Mouse (Mus musculus): ENCODE results near the gene Rint1. TPM values are rescaled to one million over a fixed set of nuclear protein-coding genes. Genes with fewer than 3 reads are reported as not detected.

The Rint1 gene
- polyA plus RNA-seq, 1 experiment from 2014 or later, result 31.1 TPM

- DNase-seq (ENCODE audit: low spot score) (no peak), ATAC-seq (replicated peaks; ENCODE audit: low FRiP score, low TSS enrichment, low read depth) (no peak)
- no peaks in the 10 kb centered on the region for H3K27me3 ChIP-seq (replicated peaks; ENCODE audit: control insufficient read depth, insufficient read depth, low read length)
- H3K27ac ChIP-seq (ENCODE audit: low read depth), result no peak overlapping the region
- peaks cover 71% of the 10 kb centered on the region for H3K36me3 ChIP-seq (ENCODE audit: control insufficient read depth, insufficient read depth, low read length)
- H3K9me3 ChIP-seq (ENCODE audit: control insufficient read depth, low read length), result no peaks in the 10 kb centered on the region
- H3K9ac ChIP-seq (ENCODE audit: low read length), result no peak overlapping the region
- no peak overlapping the region for H3K4me2 ChIP-seq (ENCODE audit: low read length)
- H3K4me3 ChIP-seq (ENCODE audit: low read depth, low read length), result no peak overlapping the region
- H3K4me1 ChIP-seq (replicated peaks; ENCODE audit: control insufficient read depth, insufficient read depth, low read length), result peaks cover 2% of the 10 kb centered on the region; the same call in 1 of the 2 replicates
Observed at GRCm38 (mm10) chr5:23857189-23857588, 69.7 kb downstream of the Rint1 start.

GRCm38 (mm10) chr5:23858001-23858400 lies 70.5 kb downstream of the Rint1 start:
- Histone ChIP-seq H3K4me2 (ENCODE audit: low read length) (no peak overlapping the region), H3K36me3 (ENCODE audit: control insufficient read depth, insufficient read depth, low read length) (peaks cover 63% of the 10 kb centered on the region), H3K9ac (ENCODE audit: low read length) (no peak overlapping the region), H3K9me3 (ENCODE audit: control insufficient read depth, low read length) (no peaks in the 10 kb centered on the region), H3K4me3 (ENCODE audit: low read depth, low read length) (no peak overlapping the region), H3K27ac (ENCODE audit: low read depth) (no peak overlapping the region), H3K4me1 (replicated peaks; ENCODE audit: control insufficient read depth, insufficient read depth, low read length) (peaks cover 8% of the 10 kb centered on the region; the same call in 1 of the 2 replicates), H3K27me3 (replicated peaks; ENCODE audit: control insufficient read depth, insufficient read depth, low read length) (no peaks in the 10 kb centered on the region)
- DNase-seq (ENCODE audit: low spot score) (no peak), ATAC-seq (replicated peaks; ENCODE audit: low FRiP score, low TSS enrichment, low read depth) (no peak)
- WGBS, result 78% methylated on average over 3 of the region's 3 CpGs

DNA sequence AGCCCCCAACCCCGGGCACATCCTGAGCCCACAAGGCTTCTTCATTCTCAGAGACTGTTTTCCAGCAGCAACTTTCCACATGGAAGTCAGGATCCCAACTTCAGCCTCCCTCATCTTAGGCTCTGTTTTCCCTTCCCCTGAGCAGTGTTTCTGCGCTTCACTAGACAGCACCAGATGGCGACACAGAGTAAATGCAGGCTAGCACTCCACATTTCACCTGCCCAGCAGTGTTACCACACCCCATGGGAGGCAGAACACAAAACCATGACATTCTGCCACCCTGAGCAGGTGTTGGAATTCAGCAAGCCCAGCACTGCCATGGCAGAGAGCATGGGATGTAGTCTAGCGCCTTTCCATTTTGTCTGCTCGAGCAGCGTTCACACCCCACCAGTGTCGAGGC lies 71.1 kb downstream of the Rint1 start:
- WGBS, result 79% methylated on average over 7 of the region's 7 CpGs
- no peak for DNase-seq (ENCODE audit: low spot score)

GRCm38 (mm10) chr5:23859087-23859718 lies 71.7 kb downstream of the Rint1 start:
- H3K36me3 ChIP-seq (ENCODE audit: control insufficient read depth, insufficient read depth, low read length), result peaks cover 51% of the 10 kb centered on the region
- peaks cover 8% of the 10 kb centered on the region; the same call in 1 of the 2 replicates for H3K4me1 ChIP-seq (replicated peaks; ENCODE audit: control insufficient read depth, insufficient read depth, low read length)
- ATAC-seq (replicated peaks; ENCODE audit: low FRiP score, low TSS enrichment, low read depth), result no peak
- no peaks in the 10 kb centered on the region for H3K27me3 ChIP-seq (replicated peaks; ENCODE audit: control insufficient read depth, insufficient read depth, low read length)
- H3K9me3 ChIP-seq (ENCODE audit: control insufficient read depth, low read length), result no peaks in the 10 kb centered on the region
- H3K9ac ChIP-seq (ENCODE audit: low read length), result no peak overlapping the region
- no peak overlapping the region for H3K27ac ChIP-seq (ENCODE audit: low read depth)
- no peak overlapping the region for H3K4me2 ChIP-seq (ENCODE audit: low read length)
- WGBS, result 88% methylated on average over 1 of the region's 1 CpGs
- H3K4me3 ChIP-seq (ENCODE audit: low read depth, low read length), result no peak overlapping the region
- peak; percentile 47 for DNase-seq (ENCODE audit: low spot score)

More for the DNA sequence above, 71.1 kb downstream of the Rint1 start:
- H3K27me3 ChIP-seq (replicated peaks; ENCODE audit: control insufficient read depth, insufficient read depth, low read length), result no peaks in the 10 kb centered on the region
- no peak overlapping the region for H3K4me2 ChIP-seq (ENCODE audit: low read length)
- H3K4me1 ChIP-seq (replicated peaks; ENCODE audit: control insufficient read depth, insufficient read depth, low read length), result peaks cover 8% of the 10 kb centered on the region; the same call in 1 of the 2 replicates
- no peak overlapping the region for H3K4me3 ChIP-seq (ENCODE audit: low read depth, low read length)
- no peak overlapping the region for H3K9ac ChIP-seq (ENCODE audit: low read length)
- peaks cover 57% of the 10 kb centered on the region for H3K36me3 ChIP-seq (ENCODE audit: control insufficient read depth, insufficient read depth, low read length)
- H3K9me3 ChIP-seq (ENCODE audit: control insufficient read depth, low read length), result no peaks in the 10 kb centered on the region
- no peak for ATAC-seq (replicated peaks; ENCODE audit: low FRiP score, low TSS enrichment, low read depth)
- H3K27ac ChIP-seq (ENCODE audit: low read depth), result no peak overlapping the region

DNA sequence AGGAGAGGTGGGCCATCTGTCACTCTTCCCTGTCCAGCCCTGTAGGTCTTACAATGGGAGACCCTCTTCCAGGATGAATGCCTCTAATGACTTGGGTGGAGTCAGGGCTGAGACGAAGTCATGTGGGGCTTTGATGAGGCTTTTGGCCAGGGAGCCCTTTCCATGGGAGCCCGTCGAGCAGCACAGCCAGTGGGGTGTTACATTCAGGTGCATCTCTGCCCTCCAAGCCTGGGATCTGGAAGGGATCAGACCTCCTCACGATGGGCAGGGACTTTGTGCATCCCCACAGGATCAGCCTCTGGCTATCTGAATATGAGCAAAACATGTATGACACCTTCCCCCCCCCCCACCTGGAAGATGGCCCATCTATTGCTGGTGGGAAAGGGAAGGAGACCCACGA lies 72.4 kb downstream of the Rint1 start:
- Histone ChIP-seq H3K4me3 (ENCODE audit: low read depth, low read length) (no peak overlapping the region), H3K4me1 (replicated peaks; ENCODE audit: control insufficient read depth, insufficient read depth, low read length) (peaks cover 8% of the 10 kb centered on the region; the same call in 1 of the 2 replicates), H3K9me3 (ENCODE audit: control insufficient read depth, low read length) (no peaks in the 10 kb centered on the region), H3K27me3 (replicated peaks; ENCODE audit: control insufficient read depth, insufficient read depth, low read length) (no peaks in the 10 kb centered on the region), H3K9ac (ENCODE audit: low read length) (no peak overlapping the region), H3K36me3 (ENCODE audit: control insufficient read depth, insufficient read depth, low read length) (peaks cover 44% of the 10 kb centered on the region), H3K27ac (ENCODE audit: low read depth) (no peak overlapping the region), H3K4me2 (ENCODE audit: low read length) (no peak overlapping the region)
- no peak for DNase-seq (ENCODE audit: low spot score)
- 84% methylated on average over 5 of the region's 5 CpGs for WGBS
- ATAC-seq (replicated peaks; ENCODE audit: low FRiP score, low TSS enrichment, low read depth), result no peak

GRCm38 (mm10) chr5:23861721-23862120 lies 74.2 kb downstream of the Rint1 start:
- Histone ChIP-seq H3K27me3 (replicated peaks; ENCODE audit: control insufficient read depth, insufficient read depth, low read length) (no peaks in the 10 kb centered on the region), H3K4me3 (ENCODE audit: low read depth, low read length) (no peak overlapping the region), H3K9ac (ENCODE audit: low read length) (no peak overlapping the region), H3K4me1 (replicated peaks; ENCODE audit: control insufficient read depth, insufficient read depth, low read length) (peaks cover 8% of the 10 kb centered on the region; the same call in 1 of the 2 replicates), H3K36me3 (ENCODE audit: control insufficient read depth, insufficient read depth, low read length) (peaks cover 26% of the 10 kb centered on the region), H3K9me3 (ENCODE audit: control insufficient read depth, low read length) (no peaks in the 10 kb centered on the region), H3K4me2 (ENCODE audit: low read length) (no peak overlapping the region), H3K27ac (ENCODE audit: low read depth) (no peak overlapping the region)
- WGBS, result 86% methylated on average over 9 of the region's 9 CpGs
- DNase-seq (ENCODE audit: low spot score), result peak; percentile 48
- ATAC-seq (replicated peaks; ENCODE audit: low FRiP score, low TSS enrichment, low read depth), result no peak

- Histone ChIP-seq H3K4me2 (ENCODE audit: low read length) (no peak overlapping the region), H3K9me3 (ENCODE audit: control insufficient read depth, low read length) (no peaks in the 10 kb centered on the region), H3K4me3 (ENCODE audit: low read depth, low read length) (no peak overlapping the region), H3K36me3 (ENCODE audit: control insufficient read depth, insufficient read depth, low read length) (peaks cover 20% of the 10 kb centered on the region; the same call in 1 of the 2 replicates), H3K4me1 (replicated peaks; ENCODE audit: control insufficient read depth, insufficient read depth, low read length) (peaks cover 8% of the 10 kb centered on the region; the same call in 1 of the 2 replicates), H3K27me3 (replicated peaks; ENCODE audit: control insufficient read depth, insufficient read depth, low read length) (no peaks in the 10 kb centered on the region), H3K9ac (ENCODE audit: low read length) (no peak overlapping the region), H3K27ac (ENCODE audit: low read depth) (no peak overlapping the region)
- DNase-seq (ENCODE audit: low spot score), result no peak
- 51% methylated on average over 5 of the region's 5 CpGs for WGBS
- ATAC-seq (replicated peaks; ENCODE audit: low FRiP score, low TSS enrichment, low read depth), result no peak
Observed at GRCm38 (mm10) chr5:23862291-23862690, 74.8 kb downstream of the Rint1 start.

GRCm38 (mm10) chr5:23863166-23864053 lies 75.9 kb downstream of the Rint1 start:
- Histone ChIP-seq H3K9ac (ENCODE audit: low read length) (no peak overlapping the region), H3K9me3 (ENCODE audit: control insufficient read depth, low read length) (no peaks in the 10 kb centered on the region), H3K4me3 (ENCODE audit: low read depth, low read length) (no peak overlapping the region), H3K27me3 (replicated peaks; ENCODE audit: control insufficient read depth, insufficient read depth, low read length) (no peaks in the 10 kb centered on the region), H3K4me2 (ENCODE audit: low read length) (no peak overlapping the region), H3K27ac (ENCODE audit: low read depth) (no peak overlapping the region), H3K36me3 (ENCODE audit: control insufficient read depth, insufficient read depth, low read length) (peaks cover 11% of the 10 kb centered on the region; the same call in 1 of the 2 replicates), H3K4me1 (replicated peaks; ENCODE audit: control insufficient read depth, insufficient read depth, low read length) (peaks cover 8% of the 10 kb centered on the region; the same call in 1 of the 2 replicates)
- ATAC-seq (replicated peaks; ENCODE audit: low FRiP score, low TSS enrichment, low read depth) (no peak), DNase-seq (ENCODE audit: low spot score) (no peak)
- 72% methylated on average over 7 of the region's 7 CpGs for WGBS

Measured in intestine, embryonic 14.5 days (tissue).